Mouse (Mus musculus): Measurements from ENCODE around the gene Araf. TPM values are rescaled to one million over a fixed set of nuclear protein-coding genes. Genes with fewer than 3 reads are reported as not detected.

The Araf gene
- total and polyA plus RNA-seq, 2 experiments from 2014 or later = 243 to 307 TPM

DNA sequence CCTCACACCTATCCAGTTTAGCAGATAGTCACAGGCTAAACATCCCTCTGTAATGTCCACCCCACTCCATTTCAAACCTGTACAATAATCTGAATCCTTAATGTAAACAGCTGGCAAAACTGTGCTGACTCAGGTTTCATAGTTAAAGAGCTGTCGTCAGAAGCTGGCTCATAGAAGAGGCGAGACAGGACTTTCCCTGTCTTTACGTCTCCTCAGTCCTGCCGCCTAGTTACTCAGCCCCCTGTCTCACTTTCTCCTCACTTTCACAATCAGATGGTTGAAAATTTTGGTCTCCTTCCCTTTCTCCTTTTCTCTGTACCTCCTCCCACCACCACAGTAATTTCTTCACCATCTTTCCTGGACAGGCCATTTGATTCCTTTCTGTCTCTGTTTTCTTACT is 70.5 kb downstream of the Araf start:
- no peak for DNase-seq
- Histone ChIP-seq H3K9me3 (ENCODE audit: low read length) (no peaks in the 10 kb centered on the region), H3K27ac (ENCODE audit: low read depth, low read length) (no peak overlapping the region), H3K4me2 (ENCODE audit: low read depth) (no peak overlapping the region), H3K4me1 (ENCODE audit: insufficient read depth) (no peaks in the 10 kb centered on the region), H3K4me3 (ENCODE audit: low read depth, low read length) (no peak overlapping the region), H3K36me3 (ENCODE audit: insufficient read depth) (no peaks in the 10 kb centered on the region), H3K9ac (no peak overlapping the region), H3K27me3 (ENCODE audit: insufficient read depth, low read length) (no peaks in the 10 kb centered on the region)
- TF ChIP-seq CTCF (IDR thresholded peaks at IDR 0.05; ENCODE audit: low read depth) = no peak
- no peak for ATAC-seq
- WGBS = 73% methylated on average over 4 of the region's 4 CpGs

DNA sequence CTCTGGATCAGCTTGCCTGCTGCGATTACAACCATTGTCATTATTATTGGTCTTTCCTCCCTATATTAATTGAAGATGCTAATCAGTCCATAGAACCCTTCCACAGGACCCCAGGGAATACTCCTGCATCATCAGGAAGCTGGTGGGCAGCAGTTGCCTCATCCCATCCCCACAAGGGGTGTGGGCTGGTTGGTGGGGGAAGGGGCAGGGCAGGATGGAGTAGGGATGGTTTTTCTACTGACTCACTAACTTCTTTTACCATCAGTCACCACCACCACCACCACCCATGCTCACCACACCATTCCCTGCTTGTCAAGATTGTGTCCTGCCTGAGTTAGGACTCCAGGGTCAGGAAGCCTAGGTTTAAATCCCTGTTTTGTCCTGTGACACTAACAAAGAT is 71.6 kb downstream of the Araf start:
- Histone ChIP-seq H3K4me2 (ENCODE audit: low read depth) (no peak overlapping the region), H3K27ac (ENCODE audit: low read depth, low read length) (no peak overlapping the region), H3K9me3 (ENCODE audit: low read length) (no peaks in the 10 kb centered on the region), H3K4me1 (ENCODE audit: insufficient read depth) (no peaks in the 10 kb centered on the region), H3K9ac (no peak overlapping the region), H3K4me3 (ENCODE audit: low read depth, low read length) (no peak overlapping the region), H3K36me3 (ENCODE audit: insufficient read depth) (no peaks in the 10 kb centered on the region), H3K27me3 (ENCODE audit: insufficient read depth, low read length) (no peaks in the 10 kb centered on the region)
- ATAC-seq (no peak), DNase-seq (no peak)
- TF ChIP-seq CTCF (IDR thresholded peaks at IDR 0.05; ENCODE audit: low read depth) = no peak
- 88% methylated on average over 1 of the region's 1 CpGs for WGBS

DNA sequence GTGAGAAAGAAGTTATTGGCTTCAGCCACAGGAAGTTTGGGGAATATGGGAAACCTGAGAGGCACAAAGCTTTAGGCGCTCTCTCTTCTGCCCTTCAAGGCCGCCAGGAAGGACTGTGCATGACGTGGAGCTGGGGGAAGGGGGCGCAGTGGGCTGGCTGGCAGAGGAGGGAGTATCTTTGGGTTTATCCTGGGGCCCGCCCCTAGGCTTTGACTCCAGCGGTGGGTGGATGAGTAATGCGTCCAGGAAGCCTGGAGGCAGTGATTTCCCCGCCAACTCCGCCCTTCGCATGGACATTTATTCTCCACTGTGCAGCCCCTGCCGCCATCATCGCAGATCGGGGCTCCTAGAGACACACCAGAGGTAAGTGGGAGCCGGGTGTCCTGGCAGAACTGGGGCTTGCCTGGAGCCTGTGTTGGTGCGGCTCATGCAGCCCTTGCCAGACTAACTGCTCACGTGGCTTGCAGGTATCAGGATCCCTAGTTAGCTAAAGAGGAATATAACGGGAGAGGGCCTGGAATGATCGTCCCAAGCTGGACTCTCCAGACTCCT is 72.4 kb downstream of the Araf start, which contains the start of gene Timp1:
Gene Timp1 (plus strand): TSS at position 205 of the 552 bp plus-strand sequence.
- no peaks in the 10 kb centered on the region for H3K9me3 ChIP-seq (ENCODE audit: low read length)
- no peak within 1 kb of the TSS for H3K27ac ChIP-seq (ENCODE audit: low read depth, low read length)
- WGBS = 27% methylated on average over 18 of the region's 18 CpGs
- H3K27me3 ChIP-seq (ENCODE audit: insufficient read depth, low read length) = no peaks in the 10 kb centered on the region
- no peak for TF ChIP-seq CTCF (IDR thresholded peaks at IDR 0.05; ENCODE audit: low read depth)
- H3K9ac ChIP-seq = no peak within 1 kb of the TSS
- no peak within 1 kb of the TSS for H3K4me3 ChIP-seq (ENCODE audit: low read depth, low read length)
- no peak for DNase-seq
- H3K4me2 ChIP-seq (ENCODE audit: low read depth) = no peak within 1 kb of the TSS
- ATAC-seq = peak; percentile 53
- no peaks in the 10 kb centered on the region for H3K4me1 ChIP-seq (ENCODE audit: insufficient read depth)
- H3K36me3 ChIP-seq (ENCODE audit: insufficient read depth) = no peaks in the 10 kb centered on the region

DNA sequence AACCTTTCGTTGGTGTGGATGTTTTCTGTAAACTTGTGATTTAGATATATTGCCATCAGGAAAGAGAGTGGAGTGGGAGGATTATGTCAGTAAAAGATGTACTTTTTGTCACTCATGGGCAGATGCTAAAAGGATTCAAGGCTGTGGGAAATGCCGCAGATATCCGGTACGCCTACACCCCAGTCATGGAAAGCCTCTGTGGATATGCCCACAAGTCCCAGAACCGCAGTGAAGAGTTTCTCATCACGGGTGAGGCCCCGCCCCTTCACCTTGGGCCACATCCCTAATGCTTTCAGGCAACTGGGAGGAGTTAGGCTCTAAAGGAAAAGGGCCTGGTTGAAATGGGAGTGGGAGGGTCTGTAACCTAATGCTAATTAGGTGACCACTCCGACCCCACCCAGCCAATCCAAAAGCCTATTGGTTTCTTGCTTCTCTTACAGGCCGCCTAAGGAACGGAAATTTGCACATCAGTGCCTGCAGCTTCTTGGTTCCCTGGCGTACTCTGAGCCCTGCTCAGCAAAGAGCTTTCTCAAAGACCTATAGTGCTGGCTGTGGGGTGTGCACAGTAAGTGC is 75.4 kb downstream of the Araf start:
- Histone ChIP-seq H3K4me1 (ENCODE audit: insufficient read depth) (no peaks in the 10 kb centered on the region), H3K9ac (no peak overlapping the region), H3K4me2 (ENCODE audit: low read depth) (no peak overlapping the region), H3K36me3 (ENCODE audit: insufficient read depth) (no peaks in the 10 kb centered on the region), H3K4me3 (ENCODE audit: low read depth, low read length) (no peak overlapping the region), H3K9me3 (ENCODE audit: low read length) (no peaks in the 10 kb centered on the region), H3K27me3 (ENCODE audit: insufficient read depth, low read length) (no peaks in the 10 kb centered on the region), H3K27ac (ENCODE audit: low read depth, low read length) (no peak overlapping the region)
- no peak for TF ChIP-seq CTCF (IDR thresholded peaks at IDR 0.05; ENCODE audit: low read depth)
- WGBS = 46% methylated on average over 11 of the region's 11 CpGs
- DNase-seq = no peak
- ATAC-seq = no peak

DNA sequence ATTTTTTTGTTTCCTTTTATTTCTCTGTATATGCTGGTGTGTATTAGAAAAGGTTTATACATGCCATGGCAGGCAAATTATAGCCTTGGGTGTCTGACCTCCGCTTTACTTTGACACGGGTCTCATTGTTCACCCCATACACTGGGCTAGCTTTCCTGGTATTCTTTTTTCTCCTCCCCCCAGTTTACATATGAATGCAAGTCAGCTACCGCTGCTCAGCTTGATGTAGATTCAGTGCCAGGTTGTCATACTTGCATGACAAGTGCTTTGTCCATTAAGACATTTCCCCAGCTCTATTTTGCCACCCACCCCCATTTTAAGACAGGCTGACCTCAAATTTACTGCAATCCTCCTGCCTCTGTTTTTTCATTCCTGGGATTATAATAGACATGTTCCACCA is 77.6 kb downstream of the Araf start:
- WGBS = 25% methylated on average over 3 of the region's 3 CpGs
- no peak for TF ChIP-seq CTCF (IDR thresholded peaks at IDR 0.05; ENCODE audit: low read depth)
- H3K4me1 ChIP-seq (ENCODE audit: insufficient read depth) = no peaks in the 10 kb centered on the region

DNA sequence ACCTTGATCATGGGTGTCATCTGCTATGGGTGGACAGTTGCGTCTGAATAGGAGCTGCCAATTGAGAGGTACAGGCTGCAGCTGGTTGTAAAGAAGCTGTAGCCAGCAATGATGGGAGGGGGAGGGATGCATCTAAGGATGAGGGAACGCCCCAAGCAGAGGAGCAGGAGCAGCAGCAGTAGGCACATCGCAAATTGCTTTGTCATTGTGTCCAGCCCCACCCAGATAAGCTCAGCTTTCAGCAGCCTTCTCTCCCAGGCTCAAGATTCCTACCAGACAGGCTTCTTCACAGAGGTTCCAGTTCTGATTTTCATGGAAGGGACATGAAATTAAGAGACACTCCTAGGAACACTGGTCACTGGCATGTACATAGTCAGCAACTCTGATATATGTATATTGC is 112.5 kb downstream of the Araf start:
- no peaks in the 10 kb centered on the region for H3K9me3 ChIP-seq (ENCODE audit: low read length)
- H3K4me3 ChIP-seq (ENCODE audit: low read depth, low read length) = no peak overlapping the region
- 42% methylated on average over 3 of the region's 3 CpGs for WGBS
- DNase-seq (no peak), ATAC-seq (no peak)
- no peaks in the 10 kb centered on the region for H3K4me1 ChIP-seq (ENCODE audit: insufficient read depth)
- no peaks in the 10 kb centered on the region for H3K27me3 ChIP-seq (ENCODE audit: insufficient read depth, low read length)
- H3K9ac ChIP-seq = no peak overlapping the region
- H3K4me2 ChIP-seq (ENCODE audit: low read depth) = no peak overlapping the region
- TF ChIP-seq CTCF (IDR thresholded peaks at IDR 0.05; ENCODE audit: low read depth) = no peak
- H3K36me3 ChIP-seq (ENCODE audit: insufficient read depth) = 0 out of 2 replicates have a peak, but pooled peaks cover 5% of the 10 kb centered on the region
- no peak overlapping the region for H3K27ac ChIP-seq (ENCODE audit: low read depth, low read length)

More for the DNA sequence above, 77.6 kb downstream of the Araf start:
- no peak overlapping the region for H3K4me3 ChIP-seq (ENCODE audit: low read depth, low read length)
- H3K36me3 ChIP-seq (ENCODE audit: insufficient read depth) = no peaks in the 10 kb centered on the region
- H3K27me3 ChIP-seq (ENCODE audit: insufficient read depth, low read length) = no peaks in the 10 kb centered on the region
- H3K9ac ChIP-seq = no peak overlapping the region
- no peak overlapping the region for H3K4me2 ChIP-seq (ENCODE audit: low read depth)
- H3K9me3 ChIP-seq (ENCODE audit: low read length) = no peaks in the 10 kb centered on the region
- DNase-seq (no peak), ATAC-seq (0 out of 2 replicates have a peak, but pooled peaks have one; percentile 16)
- H3K27ac ChIP-seq (ENCODE audit: low read depth, low read length) = no peak overlapping the region

Small RNA genes lying within 50 kb of the gene (microRNA-seq; reads per million reads assigned to microRNA genes)
- gene Gm24824 (0 reads per million in 2 experiments), gene Mir5617 (0.85 to 1.5 reads per million in 2 experiments)

Other genes with a start within 250 kb of the Araf start
- 0.10 and 0.69 TPM in 2 replicates for gene Rgn, start 248.0 kb upstream of the Araf start, total RNA-seq (2014; rRNA removed)
- 0.68 and 0.74 TPM in 2 replicates for gene Rgn, start 248.0 kb upstream of the Araf start, polyA plus RNA-seq (2015; fragmentation: Nextera tagmentation; extraction: Ambion mirVana)
- gene Rbm10, start 180.3 kb upstream of the Araf start, total RNA-seq (2014; rRNA removed) = 48.9 and 53.9 TPM in 2 replicates
- 30.6 and 32.3 TPM in 2 replicates for gene Rbm10, start 180.3 kb upstream of the Araf start, polyA plus RNA-seq (2015; fragmentation: Nextera tagmentation; extraction: Ambion mirVana)
- 104 and 146 TPM in 2 replicates for gene Ndufb11, start 180.2 kb upstream of the Araf start, total RNA-seq (2014; rRNA removed)
- 263 and 328 TPM in 2 replicates for gene Ndufb11, start 180.2 kb upstream of the Araf start, polyA plus RNA-seq (2015; fragmentation: Nextera tagmentation; extraction: Ambion mirVana)
- 489 and 559 TPM in 2 replicates for gene Uba1, start 139.5 kb upstream of the Araf start, total RNA-seq (2014; rRNA removed)
- gene Uba1, start 139.5 kb upstream of the Araf start, polyA plus RNA-seq (2015; fragmentation: Nextera tagmentation; extraction: Ambion mirVana) = 278 and 300 TPM in 2 replicates
- gene Cdk16, start 109.9 kb upstream of the Araf start, total RNA-seq (2014; rRNA removed) = 160 and 194 TPM in 2 replicates
- gene Cdk16, start 109.9 kb upstream of the Araf start, polyA plus RNA-seq (2015; fragmentation: Nextera tagmentation; extraction: Ambion mirVana) = 149 and 160 TPM in 2 replicates
- gene Usp11, start 93.9 kb upstream of the Araf start, total RNA-seq (2014; rRNA removed) = 73.7 and 101 TPM in 2 replicates
- gene Usp11, start 93.9 kb upstream of the Araf start, polyA plus RNA-seq (2015; fragmentation: Nextera tagmentation; extraction: Ambion mirVana) = 47.6 and 63.8 TPM in 2 replicates
- 3.0 and 3.6 TPM in 2 replicates for gene Timp1, start 72.4 kb downstream of the Araf start, total RNA-seq (2014; rRNA removed)
- 2.6 and 4.7 TPM in 2 replicates for gene Timp1, start 72.4 kb downstream of the Araf start, polyA plus RNA-seq (2015; fragmentation: Nextera tagmentation; extraction: Ambion mirVana)
- 31.9 and 37.2 TPM in 2 replicates for gene Syn1, start 123.2 kb downstream of the Araf start, total RNA-seq (2014; rRNA removed)
- gene Syn1, start 123.2 kb downstream of the Araf start, polyA plus RNA-seq (2015; fragmentation: Nextera tagmentation; extraction: Ambion mirVana) = 85.5 and 95.3 TPM in 2 replicates
- 5.5 and 7.5 TPM in 2 replicates for gene Cfp, start 133.7 kb downstream of the Araf start, total RNA-seq (2014; rRNA removed)
- gene Cfp, start 133.7 kb downstream of the Araf start, polyA plus RNA-seq (2015; fragmentation: Nextera tagmentation; extraction: Ambion mirVana) = 2.7 and 2.9 TPM in 2 replicates
- gene Elk1, start 152.8 kb downstream of the Araf start, total RNA-seq (2014; rRNA removed) = 40.1 and 45.9 TPM in 2 replicates
- 25.9 and 27.1 TPM in 2 replicates for gene Elk1, start 152.8 kb downstream of the Araf start, polyA plus RNA-seq (2015; fragmentation: Nextera tagmentation; extraction: Ambion mirVana)
- gene Uxt, start 164.2 kb downstream of the Araf start, total RNA-seq (2014; rRNA removed) = 10.0 and 17.2 TPM in 2 replicates
- 30.2 and 36.7 TPM in 2 replicates for gene Uxt, start 164.2 kb downstream of the Araf start, polyA plus RNA-seq (2015; fragmentation: Nextera tagmentation; extraction: Ambion mirVana)